Mouse (Mus musculus) G1E (cell line): ENCODE results near the gene Tuba4a.

Source experiments
- CTCF ChIP-seq: IDR thresholded peaks from 2 replicates; pipeline ENCODE4 v1.5.1; 2012; ENCODE audit warnings: low read depth, low read length, inconsistent platforms, mixed read lengths
- GATA1 ChIP-seq: IDR thresholded peaks from 2 replicates; pipeline ENCODE4 v1.6.1; 2012; ENCODE audit warnings: borderline replicate concordance, low read length, inconsistent platforms, mixed read lengths
- GATA2 ChIP-seq: IDR thresholded peaks from 2 replicates; pipeline ENCODE4 v1.6.1; 2012; ENCODE audit warnings: low read depth, low read length, inconsistent platforms, borderline replicate concordance
- POLR2AphosphoS5 ChIP-seq: IDR thresholded peaks from 2 replicates; pipeline ENCODE4 v1.6.1; 2012; ENCODE audit warnings: low read depth, low read length, inconsistent platforms; ENCODE audit not compliant: insufficient replicate concordance
- TAL1 ChIP-seq: conservative IDR thresholded peaks from 2 replicates; pipeline ENCODE4 v1.6.1; 2012; ENCODE audit warnings: low read depth, low read length, inconsistent platforms, mixed read lengths

DNA sequence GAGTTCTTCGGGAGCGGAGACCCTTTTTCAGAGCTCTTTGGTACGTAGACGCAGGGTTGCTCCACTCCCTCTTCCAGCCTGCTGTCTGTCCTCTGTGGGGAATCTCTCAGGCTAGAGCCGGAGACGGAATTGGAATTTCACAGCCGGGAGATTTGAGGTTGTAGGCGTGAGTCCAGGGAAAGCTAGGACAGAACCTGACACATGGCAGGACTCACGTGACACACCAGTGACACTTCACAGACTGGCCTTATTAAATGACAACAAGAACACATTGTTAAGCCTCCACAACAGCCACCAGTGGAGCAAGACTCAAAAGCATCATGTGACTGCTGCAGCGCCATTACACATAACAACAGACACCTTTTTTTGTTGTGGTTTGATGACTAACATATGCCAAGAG lies 19.9 kb upstream of the Tuba4a start:
- TF ChIP-seq CTCF = no peak
- no peak for TF ChIP-seq GATA1
- TF ChIP-seq TAL1 = no peak
- TF ChIP-seq POLR2AphosphoS5 = no peak
- no peak for TF ChIP-seq GATA2
